Mouse (Mus musculus) G1E (cell line): Measurements from ENCODE around the gene Tppp2.

Experiments
- CTCF ChIP-seq: IDR thresholded peaks from 2 replicates; pipeline ENCODE4 v1.5.1; 2012; ENCODE audit warnings: low read depth, low read length, inconsistent platforms, mixed read lengths
- GATA1 ChIP-seq: IDR thresholded peaks from 2 replicates; pipeline ENCODE4 v1.6.1; 2012; ENCODE audit warnings: borderline replicate concordance, low read length, inconsistent platforms, mixed read lengths
- POLR2AphosphoS5 ChIP-seq: IDR thresholded peaks from 2 replicates; pipeline ENCODE4 v1.6.1; 2012; ENCODE audit warnings: low read depth, low read length, inconsistent platforms; ENCODE audit not compliant: insufficient replicate concordance
- TAL1 ChIP-seq: conservative IDR thresholded peaks from 2 replicates; pipeline ENCODE4 v1.6.1; 2012; ENCODE audit warnings: low read depth, low read length, inconsistent platforms, mixed read lengths

- no peak for TF ChIP-seq CTCF
- TF ChIP-seq TAL1 = no peak
- TF ChIP-seq POLR2AphosphoS5 = no peak
- TF ChIP-seq GATA1 = no peak
Observed at GRCm38 (mm10) chr14:51893094-51893794, 25.0 kb upstream of the Tppp2 start.
